Mouse (Mus musculus) ES-E14 (cell line): Measurements from ENCODE around the gene Ppp4r1.

Experiments
- HCFC1 ChIP-seq: IDR thresholded peaks from 2 replicates; pipeline ENCODE4 v1.6.1; 2012; ENCODE audit warnings: low read length, inconsistent platforms, borderline replicate concordance; ENCODE audit not compliant: insufficient read depth
- ZNF384 ChIP-seq: IDR thresholded peaks from 2 replicates; pipeline ENCODE4 v1.6.1; 2012; ENCODE audit warnings: low read depth, low read length, inconsistent platforms

- TF ChIP-seq ZNF384 = no peak
- no peak for TF ChIP-seq HCFC1
Measured at GRCm38 (mm10) chr17:65737175-65737574, 45.2 kb upstream of the Ppp4r1 start.
